7 mouse cellular contexts compared by ENCODE assay signal in the genomic region with DNA sequence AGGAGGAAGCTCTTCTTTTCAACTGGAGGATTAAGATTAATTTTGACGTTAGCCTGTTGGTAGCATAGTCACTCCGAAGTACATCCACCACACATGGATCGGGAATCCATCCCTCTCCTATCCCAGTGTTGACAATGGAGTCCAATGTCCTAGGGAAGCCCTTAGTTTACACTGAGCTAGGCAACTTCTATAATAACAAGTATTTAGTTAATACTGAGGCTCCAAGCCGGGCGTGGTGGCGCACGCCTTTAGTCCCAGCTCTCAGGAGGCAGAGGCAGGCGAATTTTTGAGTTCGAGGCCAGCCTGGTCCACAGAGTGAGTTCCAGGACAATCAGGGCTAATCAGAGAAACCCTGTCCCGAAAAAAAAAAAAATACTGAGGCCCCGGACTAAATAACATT. TPM values are rescaled to one million over a fixed set of nuclear protein-coding genes. Genes with fewer than 3 reads are reported as not detected.
DNase-seq lines count a peak whose midpoint lies in the region; ATAC-seq and TF ChIP-seq lines count a peak whose summit lies in the region.

No protein-coding gene starts in this region.

- no peak for DNase-seq in lung, adult 2 months
- DNase-seq in lung, adult 18-20 months, result no peak
- no peak for DNase-seq in yolk sac, embryonic 10.5 days (ENCODE audit: low spot score)

- TF ChIP-seq CTCF in lung, adult 2 months (IDR thresholded peaks at IDR 0.05; ENCODE audit: insufficient read depth, low read length), result no peak
- no peak for TF ChIP-seq CTCF in embryonic fibroblast, embryonic 13.5 days (IDR thresholded peaks at IDR 0.05; ENCODE audit: borderline replicate concordance, insufficient read depth, low read length)

- peak overlapping the region; percentile 73 for H3K4me2 ChIP-seq in intestine, embryonic 15.5 days (replicated peaks)
- peak overlapping the region; percentile 91 for H3K4me2 ChIP-seq in neural tube, embryonic 13.5 days

- H3K9me3 ChIP-seq in intestine, embryonic 15.5 days, result no peaks in the 10 kb centered on the region
- no peaks in the 10 kb centered on the region for H3K9me3 ChIP-seq in neural tube, embryonic 13.5 days

- H3K27me3 ChIP-seq in intestine, embryonic 15.5 days (replicated peaks), result no peaks in the 10 kb centered on the region
- peaks cover 9% of the 10 kb centered on the region; the same call in 1 of the 2 replicates for H3K27me3 ChIP-seq in neural tube, embryonic 13.5 days

- WGBS in lung, adult 2 months, result 72% methylated on average over 11 of the region's 11 CpGs
- 71% methylated on average over 11 of the region's 11 CpGs for WGBS in intestine, embryonic 15.5 days
- WGBS in neural tube, embryonic 13.5 days, result 76% methylated on average over 11 of the region's 11 CpGs

- no peak for ATAC-seq in intestine, embryonic 15.5 days
- no peak for ATAC-seq in neural tube, embryonic 13.5 days (ENCODE audit: low read depth)
- no peak for ATAC-seq in CD4-positive, CD25-positive, alpha-beta regulatory T cell, adult 4 months

- H3K4me3 ChIP-seq in lung, adult 2 months (replicated peaks; ENCODE audit: extremely low read depth, low read depth, low read length), result peak overlapping the region; percentile 86
- H3K4me3 ChIP-seq in embryonic fibroblast, embryonic 13.5 days (ENCODE audit: insufficient read depth, low read length), result peak overlapping the region; percentile 94
- peak overlapping the region; percentile 100 for H3K4me3 ChIP-seq in intestine, embryonic 15.5 days (replicated peaks)
- peak overlapping the region; percentile 95 for H3K4me3 ChIP-seq in neural tube, embryonic 13.5 days

- no peak overlapping the region for H3K27ac ChIP-seq in embryonic fibroblast, embryonic 13.5 days (ENCODE audit: insufficient read depth, low read length)
- peak overlapping the region; percentile 85 for H3K27ac ChIP-seq in intestine, embryonic 15.5 days
- H3K27ac ChIP-seq in neural tube, embryonic 13.5 days (replicated peaks), result peak overlapping the region; percentile 76

- H3K36me3 ChIP-seq in intestine, embryonic 15.5 days, result no peaks in the 10 kb centered on the region
- H3K36me3 ChIP-seq in neural tube, embryonic 13.5 days, result no peaks in the 10 kb centered on the region

- H3K9ac ChIP-seq in intestine, embryonic 15.5 days, result 0 out of 2 replicates have a peak overlapping the region, but pooled peaks have one; percentile 97
- peak overlapping the region; percentile 89 for H3K9ac ChIP-seq in neural tube, embryonic 13.5 days

- TF ChIP-seq POLR2A in lung, adult 2 months (IDR thresholded peaks at IDR 0.05; ENCODE audit: borderline replicate concordance, extremely low read depth, low read depth, low read length), result no peak
- TF ChIP-seq POLR2A in embryonic fibroblast, embryonic 13.5 days (IDR thresholded peaks at IDR 0.05; ENCODE audit: low read depth, low read length), result no peak

- peaks cover 16% of the 10 kb centered on the region for H3K4me1 ChIP-seq in lung, adult 2 months (ENCODE audit: control insufficient read depth, insufficient read depth, low read length)
- H3K4me1 ChIP-seq in embryonic fibroblast, embryonic 13.5 days (ENCODE audit: control insufficient read depth, insufficient read depth, low read length), result peaks cover 4% of the 10 kb centered on the region; the same call in 1 of the 2 replicates
- H3K4me1 ChIP-seq in intestine, embryonic 15.5 days (replicated peaks), result peaks cover 5% of the 10 kb centered on the region
- H3K4me1 ChIP-seq in neural tube, embryonic 13.5 days (replicated peaks), result peaks cover 30% of the 10 kb centered on the region

RNA-seq across cellular contexts. Expression of a gene that starts 6.4 kb away (rescaled TPM):
- 11.9 and 12.9 TPM in 2 replicates for polyA plus RNA-seq in lung, adult 2 months (2012; rRNA removed)
- polyA plus RNA-seq in embryonic fibroblast, embryonic 13.5 days (2011; ENCODE audit: insufficient read length, low read depth, missing spikeins), result 42.0 and 46.5 TPM in 2 replicates
- 20.1 and 20.8 TPM in 2 replicates for polyA plus RNA-seq in intestine, embryonic 15.5 days (2015; fragmentation: Nextera tagmentation; extraction: Ambion mirVana)
- polyA plus RNA-seq in neural tube, embryonic 13.5 days (2015; fragmentation: Nextera tagmentation; extraction: Ambion mirVana), result 14.7 and 17.3 TPM in 2 replicates
- polyA plus RNA-seq in CD4-positive, CD25-positive, alpha-beta regulatory T cell, adult 4 months (2017; shearing (Covaris generic)), result 10 to 100 TPM; 18.2 to 27.0 TPM

RNA-seq across cellular contexts. Expression of a gene that starts 6.5 kb away (rescaled TPM):
- 13.1 and 24.9 TPM in 2 replicates for polyA plus RNA-seq in lung, adult 2 months (2012; rRNA removed)
- 68.5 and 73.9 TPM in 2 replicates for polyA plus RNA-seq in embryonic fibroblast, embryonic 13.5 days (2011; ENCODE audit: insufficient read length, low read depth, missing spikeins)
- 168 and 171 TPM in 2 replicates for polyA plus RNA-seq in intestine, embryonic 15.5 days (2015; fragmentation: Nextera tagmentation; extraction: Ambion mirVana)
- polyA plus RNA-seq in neural tube, embryonic 13.5 days (2015; fragmentation: Nextera tagmentation; extraction: Ambion mirVana), result 200 and 212 TPM in 2 replicates
- 100 to 1,000 TPM; 128 to 129 TPM for polyA plus RNA-seq in CD4-positive, CD25-positive, alpha-beta regulatory T cell, adult 4 months (2017; shearing (Covaris generic))
